Mouse (Mus musculus) liver, adult 2 months (tissue): Measurements from ENCODE around the gene Tctex1d2. TPM values are rescaled to one million over a fixed set of nuclear protein-coding genes. Genes with fewer than 3 reads are reported as not detected.

Experiments used
- DNase-seq: peaks from one replicate; pipeline ENCODE4 v3.0.0-alpha.2; 2011; ENCODE audit warnings: low read depth, low spot score; ENCODE audit errors: extremely low read depth
- H3K27ac ChIP-seq: fragments of 200-500 bp; replicated peaks from 2 replicates; pipeline ENCODE4 v1.5.1; 2012; ENCODE audit warnings: low read depth, mild to moderate bottlenecking, control low read depth, inconsistent platforms, low read length; ENCODE audit not compliant: insufficient read depth
- H3K27me3 ChIP-seq: fragments of 200-500 bp; 2 replicates; pipeline ENCODE4 v1.6.1; 2012; ENCODE audit warnings: mild to moderate bottlenecking, moderate library complexity, low read length, inconsistent platforms; ENCODE audit not compliant: control insufficient read depth, insufficient read depth
- H3K36me3 ChIP-seq: fragments of 200-500 bp; 2 replicates; pipeline ENCODE4 v1.6.1; 2012; ENCODE audit warnings: low read length, inconsistent platforms; ENCODE audit not compliant: control insufficient read depth, insufficient read depth
- H3K4me1 ChIP-seq: fragments of 200-500 bp; 2 replicates; pipeline ENCODE4 v1.6.1; 2011; ENCODE audit warnings: low read length; ENCODE audit not compliant: control insufficient read depth, insufficient read depth
- H3K4me3 ChIP-seq: fragments of 200-500 bp; 2 replicates; pipeline ENCODE4 v1.5.1; 2011; ENCODE audit warnings: low read depth, mild to moderate bottlenecking, control low read depth, low read length, moderate library complexity; ENCODE audit not compliant: insufficient read depth
- H3K79me2 ChIP-seq: fragments of 200-500 bp; 2 replicates; pipeline ENCODE4 v1.6.1; 2012; ENCODE audit warnings: inconsistent platforms, mild to moderate bottlenecking, low read length, moderate library complexity; ENCODE audit not compliant: control insufficient read depth, insufficient read depth
- H3K9ac ChIP-seq: fragments of 200-500 bp; 2 replicates; pipeline ENCODE4 v1.6.1; 2012; ENCODE audit warnings: low read depth, mild to moderate bottlenecking, control low read depth, inconsistent platforms, low read length
- CTCF ChIP-seq: fragments of 200-500 bp; IDR thresholded peaks from 2 replicates; pipeline ENCODE4 v1.5.1; 2011; ENCODE audit warnings: low read depth, low read length, control low read depth
- POLR2A ChIP-seq: fragments of 200-500 bp; IDR thresholded peaks from 2 replicates; pipeline ENCODE4 v1.6.1; 2011; ENCODE audit warnings: low read length, control low read depth; ENCODE audit not compliant: insufficient read depth; ENCODE audit errors: extremely low read depth
- WGBS: fragments of 180-500 bp; shearing (Covaris S2); methylation state at CpG from one replicate; pipeline ENCODE4 v1.1.7; 2018; 5-methylcytosine and 5-hydroxymethylcytosine counted together
- polyA plus RNA-seq: library from polyadenylated mRNA; depleted of rRNA; stranded (reverse); fragments of >200 nt; gene quantifications from 2 replicates; pipeline ENCODE4 v1.2.3, GENCODE M21; 2012; rRNA removed
- total RNA-seq: library from RNA; depleted of rRNA; stranded (reverse); fragments of >200 nt; gene quantifications from 2 replicates; pipeline ENCODE4 v1.2.3, GENCODE M21; 2014; rRNA removed

The Tctex1d2 gene
- total and polyA plus RNA-seq, 2 experiments = 2.1 to 2.2 TPM

DNA sequence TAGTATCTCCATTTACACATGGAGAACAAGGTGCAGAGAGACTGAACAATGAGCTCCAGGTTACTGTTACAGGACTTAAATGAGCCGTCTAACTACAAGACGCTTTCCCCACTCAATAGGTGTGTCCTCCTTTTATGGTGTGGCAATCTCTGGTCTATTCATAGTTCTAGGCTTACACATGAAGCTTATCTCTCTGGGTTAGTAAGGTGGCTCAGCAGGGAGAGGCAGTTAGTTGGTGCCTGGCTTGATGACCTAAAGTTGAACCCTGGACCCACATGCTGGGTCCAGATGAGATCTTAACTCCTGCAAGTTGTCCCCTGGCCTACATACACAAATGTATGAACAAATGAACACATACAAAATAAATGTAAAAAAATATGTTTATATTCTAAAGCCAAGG lies 43.9 kb downstream of the Tctex1d2 start:
- H3K36me3 ChIP-seq = peaks cover 39% of the 10 kb centered on the region
- TF ChIP-seq POLR2A (no peak), CTCF (no peak)
- DNase-seq = no peak
- 79% methylated on average over 2 of the region's 2 CpGs for WGBS
- H3K79me2 ChIP-seq = no peaks in the 10 kb centered on the region
- no peak overlapping the region for H3K4me3 ChIP-seq
- no peak overlapping the region for H3K9ac ChIP-seq
- no peaks in the 10 kb centered on the region for H3K4me1 ChIP-seq
- H3K27me3 ChIP-seq = no peaks in the 10 kb centered on the region
- no peak overlapping the region for H3K27ac ChIP-seq

- Histone ChIP-seq H3K27me3 (no peaks in the 10 kb centered on the region), H3K27ac (no peak overlapping the region), H3K4me3 (no peak overlapping the region), H3K4me1 (no peaks in the 10 kb centered on the region), H3K36me3 (peaks cover 41% of the 10 kb centered on the region), H3K79me2 (no peaks in the 10 kb centered on the region), H3K9ac (no peak overlapping the region)
- TF ChIP-seq POLR2A (no peak), CTCF (no peak)
- no peak for DNase-seq
- 0% methylated on average over 1 of the region's 1 CpGs for WGBS
These were observed 45.4 kb downstream of the Tctex1d2 start for GRCm38 (mm10) chr16:32464908-32465307.

DNA sequence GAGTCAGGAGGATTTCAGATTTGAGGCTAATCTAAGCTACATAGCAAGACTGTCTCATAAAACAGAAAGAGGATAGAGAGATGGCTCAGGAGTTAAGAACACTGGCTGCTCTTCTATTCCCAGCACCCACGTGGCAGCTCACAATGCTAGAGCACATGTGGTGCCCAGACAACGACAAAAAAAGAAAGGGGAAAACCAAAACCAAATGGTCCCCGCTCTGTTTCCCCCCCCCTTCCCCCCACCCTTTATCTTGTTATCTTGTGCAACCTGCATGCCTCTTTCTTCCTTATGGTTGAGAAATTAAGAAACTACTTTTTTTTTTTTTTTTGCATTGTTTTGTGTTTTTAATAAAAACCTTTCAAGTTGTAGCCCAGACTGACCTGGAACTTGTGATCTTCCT lies 49.0 kb downstream of the Tctex1d2 start:
- Histone ChIP-seq H3K36me3 (peaks cover 45% of the 10 kb centered on the region), H3K27me3 (no peaks in the 10 kb centered on the region)

GRCm38 (mm10) chr16:32469404-32470105 lies 50.1 kb downstream of the Tctex1d2 start:
- TF ChIP-seq CTCF = no peak
- TF ChIP-seq POLR2A = no peak
- WGBS = 70% methylated on average over 5 of the region's 5 CpGs
- no peaks in the 10 kb centered on the region for H3K79me2 ChIP-seq
- DNase-seq = no peak
- H3K27ac ChIP-seq = no peak overlapping the region
- H3K9ac ChIP-seq = no peak overlapping the region
- H3K36me3 ChIP-seq = peaks cover 41% of the 10 kb centered on the region
- no peak overlapping the region for H3K4me3 ChIP-seq
- H3K4me1 ChIP-seq = no peaks in the 10 kb centered on the region
- H3K27me3 ChIP-seq = no peaks in the 10 kb centered on the region

More for the DNA sequence above, 49.0 kb downstream of the Tctex1d2 start:
- 89% methylated on average over 3 of the region's 3 CpGs for WGBS
- H3K4me3 ChIP-seq = no peak overlapping the region
- no peak for DNase-seq
- TF ChIP-seq POLR2A = no peak
- TF ChIP-seq CTCF = no peak
- H3K27ac ChIP-seq = no peak overlapping the region
- H3K79me2 ChIP-seq = no peaks in the 10 kb centered on the region
- H3K4me1 ChIP-seq = no peaks in the 10 kb centered on the region
- H3K9ac ChIP-seq = no peak overlapping the region

DNA sequence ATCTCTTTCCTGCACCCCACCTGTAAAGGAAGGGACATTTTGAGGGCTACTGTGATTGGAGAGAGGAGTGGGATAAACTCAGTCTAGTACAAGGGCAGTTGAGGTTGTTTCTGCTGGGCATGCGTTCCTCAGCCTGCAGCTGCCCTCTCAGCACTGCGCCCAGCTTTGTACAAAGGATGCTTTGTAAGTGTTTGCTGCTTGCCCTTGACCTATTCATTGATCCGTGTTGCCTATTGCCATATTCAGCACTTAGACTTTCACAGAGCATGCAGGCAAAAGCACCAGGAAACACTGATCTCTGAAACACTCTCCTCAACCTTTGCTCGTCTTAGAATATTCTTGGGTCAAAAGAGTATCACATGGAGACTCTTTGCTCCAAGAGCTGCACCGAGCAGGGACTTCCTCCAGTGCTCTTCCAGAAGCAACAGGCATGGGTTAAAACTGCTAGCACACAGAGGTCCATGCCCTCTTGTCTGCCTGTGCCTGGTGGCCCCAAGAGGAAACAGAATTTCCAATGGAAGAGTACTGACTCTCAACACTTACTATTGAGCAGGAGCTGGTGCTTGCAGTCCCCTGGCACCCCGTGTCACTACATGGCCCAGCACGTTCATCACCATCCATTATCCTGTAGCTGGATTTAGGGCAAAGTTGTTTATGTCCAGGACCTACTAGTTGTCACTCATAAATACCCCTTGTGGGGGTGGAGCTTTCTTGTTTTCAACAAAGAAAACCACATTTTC lies 52.9 kb downstream of the Tctex1d2 start:
- H3K4me1 ChIP-seq = no peaks in the 10 kb centered on the region
- TF ChIP-seq CTCF (no peak), POLR2A (no peak)
- WGBS = 81% methylated on average over 7 of the region's 7 CpGs
- no peak overlapping the region for H3K4me3 ChIP-seq
- no peaks in the 10 kb centered on the region for H3K27me3 ChIP-seq
- peaks cover 32% of the 10 kb centered on the region for H3K36me3 ChIP-seq
- DNase-seq = no peak
- H3K27ac ChIP-seq = no peak overlapping the region
- H3K9ac ChIP-seq = no peak overlapping the region
- H3K79me2 ChIP-seq = no peaks in the 10 kb centered on the region

GRCm38 (mm10) chr16:32477315-32477714 lies 57.8 kb downstream of the Tctex1d2 start:
- Histone ChIP-seq H3K9ac (no peak overlapping the region), H3K36me3 (peaks cover 5% of the 10 kb centered on the region; the same call in 1 of the 2 replicates), H3K27ac (no peak overlapping the region), H3K4me3 (no peak overlapping the region), H3K4me1 (no peaks in the 10 kb centered on the region), H3K27me3 (no peaks in the 10 kb centered on the region), H3K79me2 (no peaks in the 10 kb centered on the region)
- 77% methylated on average over 6 of the region's 6 CpGs for WGBS
- no peak for DNase-seq
- TF ChIP-seq POLR2A (no peak), CTCF (no peak)

Other genes with a start within 250 kb of the Tctex1d2 start
- gene Bex6, start 239.9 kb upstream of the Tctex1d2 start, total RNA-seq = not detected in 2 replicates
- not detected in 2 replicates for gene Bex6, start 239.9 kb upstream of the Tctex1d2 start, polyA plus RNA-seq
- 4.4 and 4.5 TPM in 2 replicates for gene Fbxo45, start 172.5 kb upstream of the Tctex1d2 start, total RNA-seq
- gene Fbxo45, start 172.5 kb upstream of the Tctex1d2 start, polyA plus RNA-seq = 1.8 and 2.1 TPM in 2 replicates
- gene Wdr53, start 172.5 kb upstream of the Tctex1d2 start, total RNA-seq = 11.3 and 14.6 TPM in 2 replicates
- 3.7 and 4.1 TPM in 2 replicates for gene Wdr53, start 172.5 kb upstream of the Tctex1d2 start, polyA plus RNA-seq
- not detected in 2 replicates for gene Smco1, start 148.2 kb upstream of the Tctex1d2 start, total RNA-seq
- not detected in 2 replicates for gene Smco1, start 148.2 kb upstream of the Tctex1d2 start, polyA plus RNA-seq
- gene Rnf168, start 142.2 kb upstream of the Tctex1d2 start, total RNA-seq = 6.2 and 7.3 TPM in 2 replicates
- gene Rnf168, start 142.2 kb upstream of the Tctex1d2 start, polyA plus RNA-seq = 5.1 and 6.2 TPM in 2 replicates
- 29.7 and 36.8 TPM in 2 replicates for gene Ubxn7, start 87.4 kb upstream of the Tctex1d2 start, total RNA-seq
- 1.9 and 2.1 TPM in 2 replicates for gene Ubxn7, start 87.4 kb upstream of the Tctex1d2 start, polyA plus RNA-seq
- not detected in 2 replicates for gene Tm4sf19, start 19.2 kb upstream of the Tctex1d2 start, total RNA-seq
- gene Tm4sf19, start 19.2 kb upstream of the Tctex1d2 start, polyA plus RNA-seq = not detected in 2 replicates
- gene Pcyt1a, start 11.2 kb downstream of the Tctex1d2 start, total RNA-seq = 56.1 and 56.6 TPM in 2 replicates
- gene Pcyt1a, start 11.2 kb downstream of the Tctex1d2 start, polyA plus RNA-seq = 28.6 and 39.1 TPM in 2 replicates
- not detected in 2 replicates for gene Slc51a, start 68.2 kb downstream of the Tctex1d2 start, total RNA-seq
- 0.06 TPM in 1 of 2 replicates, not detected in the other for gene Slc51a, start 68.2 kb downstream of the Tctex1d2 start, polyA plus RNA-seq
- gene Zdhhc19, start 76.6 kb downstream of the Tctex1d2 start, total RNA-seq = not detected in 2 replicates
- gene Zdhhc19, start 76.6 kb downstream of the Tctex1d2 start, polyA plus RNA-seq = not detected in 2 replicates
- gene Tfrc, start 189.2 kb downstream of the Tctex1d2 start, total RNA-seq = 16.0 and 36.5 TPM in 2 replicates
- gene Tfrc, start 189.2 kb downstream of the Tctex1d2 start, polyA plus RNA-seq = 3.9 and 4.4 TPM in 2 replicates
- gene Tnk2, start 224.2 kb downstream of the Tctex1d2 start, total RNA-seq = 1.9 and 4.9 TPM in 2 replicates
- 33.4 and 35.7 TPM in 2 replicates for gene Tnk2, start 224.2 kb downstream of the Tctex1d2 start, polyA plus RNA-seq